Mouse (Mus musculus) adrenal gland, adult (tissue): ENCODE results near the gene Plin2.

Experiments used
- DNase-seq, 2 experiments: peaks; one replicate each; pipeline ENCODE4 v3.0.0; 2022 to 2023; ENCODE audit warnings: low spot score in 1 of 2; ENCODE audit not compliant: inconsistent age in 2 of 2

The Plin2 gene

GRCm38 (mm10) chr4:86669780-86670201 is at the start of gene Plin2:
Plin2 (minus strand) TSS chr4:86670060.
- DNase-seq: peak; percentile 88 to 96

GRCm38 (mm10) chr4:86718878-86719577 is 49.2 kb upstream of the Plin2 start:
- peak in 1 of 2 experiments; percentile 72 for DNase-seq

- DNase-seq: peak in 1 of 2 experiments; percentile 86
Measured at GRCm38 (mm10) chr4:86717176-86717575, 47.3 kb upstream of the Plin2 start.

- DNase-seq: peak; percentile 37 to 78
Measured at GRCm38 (mm10) chr4:86715341-86715740, 45.5 kb upstream of the Plin2 start.

GRCm38 (mm10) chr4:86713518-86713917 is 43.7 kb upstream of the Plin2 start:
- peak in 1 of 2 experiments; percentile 46 for DNase-seq

- peak; percentile 76 to 90 for DNase-seq
Measured at GRCm38 (mm10) chr4:86712751-86713195, 42.9 kb upstream of the Plin2 start.

GRCm38 (mm10) chr4:86710666-86711215 is 40.9 kb upstream of the Plin2 start:
- DNase-seq: peak in 1 of 2 experiments; percentile 31

- peak in 1 of 2 experiments; percentile 73 for DNase-seq
Measured at GRCm38 (mm10) chr4:86710034-86710650, 40.3 kb upstream of the Plin2 start.

- peak in 1 of 2 experiments; percentile 42 for DNase-seq
Measured at GRCm38 (mm10) chr4:86708801-86709200, 38.9 kb upstream of the Plin2 start.

GRCm38 (mm10) chr4:86699161-86699865 is 29.5 kb upstream of the Plin2 start:
- no peak for DNase-seq

GRCm38 (mm10) chr4:86696890-86697289 is 27.0 kb upstream of the Plin2 start:
- peak in 1 of 2 experiments; percentile 82 for DNase-seq

GRCm38 (mm10) chr4:86695081-86695480 is 25.2 kb upstream of the Plin2 start:
- DNase-seq: peak; percentile 69 to 92

- no peak for DNase-seq
Measured at GRCm38 (mm10) chr4:86692931-86693330, 23.1 kb upstream of the Plin2 start.

- no peak for DNase-seq
Measured at GRCm38 (mm10) chr4:86691290-86691689, 21.4 kb upstream of the Plin2 start.

- peak in 1 of 2 experiments; percentile 38 for DNase-seq
Measured at GRCm38 (mm10) chr4:86690768-86691167, 20.9 kb upstream of the Plin2 start.

- DNase-seq: peak in 1 of 2 experiments; percentile 86
Measured at GRCm38 (mm10) chr4:86690194-86690593, 20.3 kb upstream of the Plin2 start.

- DNase-seq: peak in 1 of 2 experiments; percentile 55
Measured at GRCm38 (mm10) chr4:86689056-86689735, 19.3 kb upstream of the Plin2 start.

- DNase-seq: peak in 1 of 2 experiments; percentile 82
Measured at GRCm38 (mm10) chr4:86686564-86686963, 16.7 kb upstream of the Plin2 start.

- peak; percentile 84 to 93 for DNase-seq
Measured at GRCm38 (mm10) chr4:86686009-86686366, 16.1 kb upstream of the Plin2 start.

GRCm38 (mm10) chr4:86685231-86686008 is 15.6 kb upstream of the Plin2 start:
- DNase-seq: peak; percentile 82 to 87
